ENCODE assay signal across 17 mouse cellular contexts in genomic region chr10:83129624-83130218, GRCm38 (mm10).
DNase-seq lines count a peak whose midpoint lies in the region; ATAC-seq and TF ChIP-seq lines count a peak whose summit lies in the region.
"Had no signal": no experiment of that assay in that cellular context is flagged by ENCODE, and none has a peak within 500 bp of the region (broad histone marks: within the 10 kb centered on the region; RNA-seq: fewer than 3 reads in every experiment).

No protein-coding gene starts in this region.

- no peak for TF ChIP-seq CTCF in thymus, adult 2 months (IDR thresholded peaks at IDR 0.05; ENCODE audit: borderline replicate concordance, control insufficient read depth, extremely low read depth, insufficient read depth, low read length, poor library complexity)

- H3K9me3 ChIP-seq in hindbrain, embryonic 11.5 days (ENCODE audit: control insufficient read depth, low read length) = no peaks in the 10 kb centered on the region
- H3K9me3 ChIP-seq in hindbrain, embryonic 10.5 days = no peaks in the 10 kb centered on the region
- H3K9me3 ChIP-seq in embryonic facial prominence, embryonic 14.5 days (ENCODE audit: control insufficient read depth, low read length) = no peaks in the 10 kb centered on the region
- H3K9me3 ChIP-seq: heart, embryonic 12.5 days; intestine, embryonic 15.5 days; liver, embryonic 13.5 days had no signal

- no peak overlapping the region for H3K4me3 ChIP-seq in hindbrain, embryonic 11.5 days (ENCODE audit: low read depth, low read length)
- H3K4me3 ChIP-seq in hindbrain, embryonic 10.5 days = no peak overlapping the region
- no peak overlapping the region for H3K4me3 ChIP-seq in thymus, adult 2 months (ENCODE audit: control insufficient read depth, insufficient read depth, low read length)
- H3K4me3 ChIP-seq in embryonic facial prominence, embryonic 14.5 days (ENCODE audit: low read depth, low read length) = no peak overlapping the region
- H3K4me3 ChIP-seq in myocyte = no peak overlapping the region
- H3K4me3 ChIP-seq: erythroblast, embryonic 14.5 days; heart, embryonic 12.5 days; intestine, embryonic 15.5 days; liver, embryonic 13.5 days had no signal

- no peak overlapping the region for H3K9ac ChIP-seq in hindbrain, embryonic 11.5 days (ENCODE audit: low read depth, low read length)
- H3K9ac ChIP-seq in embryonic facial prominence, embryonic 14.5 days (ENCODE audit: low read depth, low read length) = no peak overlapping the region
- H3K9ac ChIP-seq: heart, embryonic 12.5 days; intestine, embryonic 15.5 days; liver, embryonic 13.5 days had no signal

- H3K36me3 ChIP-seq in hindbrain, embryonic 11.5 days (ENCODE audit: control insufficient read depth, insufficient read depth, low read length) = no peaks in the 10 kb centered on the region
- H3K36me3 ChIP-seq in hindbrain, embryonic 10.5 days = no peaks in the 10 kb centered on the region
- no peaks in the 10 kb centered on the region for H3K36me3 ChIP-seq in thymus, adult 2 months (ENCODE audit: control insufficient read depth, insufficient read depth, low read length)
- no peaks in the 10 kb centered on the region for H3K36me3 ChIP-seq in embryonic facial prominence, embryonic 14.5 days (ENCODE audit: control insufficient read depth, insufficient read depth, low read length)
- no peaks in the 10 kb centered on the region for H3K36me3 ChIP-seq in myocyte (ENCODE audit: control insufficient read depth, insufficient read depth)
- H3K36me3 ChIP-seq: heart, embryonic 12.5 days; intestine, embryonic 15.5 days; liver, embryonic 13.5 days had no signal

- H3ac ChIP-seq in myocyte (ENCODE audit: control insufficient read depth, insufficient read length) = no peak overlapping the region

- TF ChIP-seq POLR2A in thymus, adult 2 months (IDR thresholded peaks at IDR 0.05; ENCODE audit: control insufficient read depth, extremely low read depth, insufficient read depth, low read length, poor library complexity) = no peak
- no peak for TF ChIP-seq POLR2A in myocyte (IDR thresholded peaks at IDR 0.05; ENCODE audit: insufficient read length, low read depth)

- WGBS in hindbrain, embryonic 11.5 days = 54% methylated on average over 8 of the region's 8 CpGs
- 79% methylated on average over 8 of the region's 8 CpGs for WGBS in hindbrain, embryonic 10.5 days
- 30% methylated on average over 8 of the region's 8 CpGs for WGBS in thymus, adult 2 months
- WGBS in embryonic facial prominence, embryonic 14.5 days = 74% methylated on average over 8 of the region's 8 CpGs

- H3K27me3 ChIP-seq in hindbrain, embryonic 11.5 days (ENCODE audit: control insufficient read depth, insufficient read depth, low read length) = no peaks in the 10 kb centered on the region
- peaks cover 31% of the 10 kb centered on the region for H3K27me3 ChIP-seq in hindbrain, embryonic 10.5 days (ENCODE audit: insufficient read depth, poor library complexity, severe bottlenecking)
- H3K27me3 ChIP-seq in thymus, adult 2 months (ENCODE audit: control insufficient read depth, insufficient read depth, low read length) = no peaks in the 10 kb centered on the region
- H3K27me3 ChIP-seq in embryonic facial prominence, embryonic 14.5 days (replicated peaks; ENCODE audit: control insufficient read depth, insufficient read depth, low read length) = no peaks in the 10 kb centered on the region
- no peaks in the 10 kb centered on the region for H3K27me3 ChIP-seq in myocyte (ENCODE audit: control insufficient read depth, insufficient read depth, insufficient read length)
- H3K27me3 ChIP-seq: heart, embryonic 12.5 days; intestine, embryonic 15.5 days; liver, embryonic 13.5 days had no signal

- DNase-seq in hindbrain, embryonic 11.5 days (ENCODE audit: low spot score) = no peak
- DNase-seq in hindbrain, embryonic 10.5 days (ENCODE audit: low spot score) = no peak
- DNase-seq in thymus, adult 2 months = peak; percentile 28
- no peak for DNase-seq in thymus, postnatal 10 days (ENCODE audit: low spot score in 2 of 2)
- DNase-seq in embryonic facial prominence, embryonic 14.5 days (ENCODE audit: low spot score) = no peak
- DNase-seq in adrenal gland, postnatal 25 days = no peak
- DNase-seq in heart, adult 11 months = no peak
- DNase-seq: cerebellum, adult 8-10 months; gastrocnemius, postnatal 36 days; heart, postnatal 4 days; liver, embryonic 13.5 days; lung, postnatal 10 days had no signal

- peak; percentile 62 for ATAC-seq in hindbrain, embryonic 11.5 days (ENCODE audit: low FRiP score)
- no peak for ATAC-seq in embryonic facial prominence, embryonic 14.5 days (ENCODE audit: low read depth)
- ATAC-seq: intestine, embryonic 15.5 days had no signal

- no peaks in the 10 kb centered on the region for H3K79me2 ChIP-seq in myocyte (ENCODE audit: control insufficient read depth, insufficient read depth)

- H3K27ac ChIP-seq in hindbrain, embryonic 11.5 days (ENCODE audit: low read depth, low read length) = no peak overlapping the region
- no peak overlapping the region for H3K27ac ChIP-seq in hindbrain, embryonic 10.5 days
- H3K27ac ChIP-seq in thymus, adult 2 months (ENCODE audit: control insufficient read depth, insufficient read depth, low read length) = no peak overlapping the region
- peak overlapping the region; percentile 30 for H3K27ac ChIP-seq in embryonic facial prominence, embryonic 14.5 days (replicated peaks; ENCODE audit: low read depth, low read length)
- H3K27ac ChIP-seq: intestine, embryonic 15.5 days; liver, embryonic 13.5 days had no signal

- no peaks in the 10 kb centered on the region; the same call in 1 of the 2 replicates for H3K4me1 ChIP-seq in hindbrain, embryonic 11.5 days (replicated peaks; ENCODE audit: control insufficient read depth, insufficient read depth, low read length)
- peaks cover 59% of the 10 kb centered on the region for H3K4me1 ChIP-seq in hindbrain, embryonic 10.5 days (replicated peaks)
- H3K4me1 ChIP-seq in thymus, adult 2 months (replicated peaks; ENCODE audit: control insufficient read depth, insufficient read depth, low read length) = peaks cover 11% of the 10 kb centered on the region; the same call in 1 of the 2 replicates
- H3K4me1 ChIP-seq in embryonic facial prominence, embryonic 14.5 days (ENCODE audit: control insufficient read depth, insufficient read depth, low read length) = peaks cover 13% of the 10 kb centered on the region

- H3K4me2 ChIP-seq in hindbrain, embryonic 11.5 days (replicated peaks; ENCODE audit: low read depth, low read length) = no peak overlapping the region
- H3K4me2 ChIP-seq in embryonic facial prominence, embryonic 14.5 days (ENCODE audit: low read depth, low read length) = no peak overlapping the region
- no peak overlapping the region for H3K4me2 ChIP-seq in myocyte (ENCODE audit: low read depth)
- H3K4me2 ChIP-seq: heart, embryonic 12.5 days; intestine, embryonic 15.5 days; liver, embryonic 13.5 days; midbrain, embryonic 11.5 days had no signal

TF ChIP-seq in myocyte, 11 proteins besides CTCF, POLR2A, EP300 and RAD21:
- TF ChIP-seq REST (IDR thresholded peaks at IDR 0.05; ENCODE audit: insufficient read depth, insufficient read length) (no peak), SRF (IDR thresholded peaks at IDR 0.05; ENCODE audit: control insufficient read depth, insufficient read length, low read depth) (no peak), USF1 (IDR thresholded peaks at IDR 0.05; ENCODE audit: low read depth) (no peak), CEBPB (IDR thresholded peaks at IDR 0.05; ENCODE audit: insufficient read depth, poor library complexity, severe bottlenecking) (no peak), MYOD1 (IDR thresholded peaks at IDR 0.05; ENCODE audit: control insufficient read depth in 1 of 3, insufficient read length in 2 of 3, low read depth in 2 of 3) (peak in 2 of 3 experiments; percentile 57 to 58), MAX (IDR thresholded peaks at IDR 0.05; ENCODE audit: low read depth) (no peak), TCF12 (IDR thresholded peaks at IDR 0.05; ENCODE audit: insufficient read depth, poor library complexity, severe bottlenecking) (no peak), E2F4 (IDR thresholded peaks at IDR 0.05; ENCODE audit: insufficient read depth) (no peak), POLR2AphosphoS2 (IDR thresholded peaks at IDR 0.05; ENCODE audit: insufficient read length, low read depth) (no peak), MYOG (IDR thresholded peaks at IDR 0.05; ENCODE audit: control insufficient read depth in 1 of 3, insufficient read depth in 1 of 3, insufficient read length in 2 of 3, low read depth in 2 of 3) (peak in 2 of 3 experiments; percentile 26 to 55)
